ENCODE assay signal across 19 mouse cellular contexts in the genomic region with DNA sequence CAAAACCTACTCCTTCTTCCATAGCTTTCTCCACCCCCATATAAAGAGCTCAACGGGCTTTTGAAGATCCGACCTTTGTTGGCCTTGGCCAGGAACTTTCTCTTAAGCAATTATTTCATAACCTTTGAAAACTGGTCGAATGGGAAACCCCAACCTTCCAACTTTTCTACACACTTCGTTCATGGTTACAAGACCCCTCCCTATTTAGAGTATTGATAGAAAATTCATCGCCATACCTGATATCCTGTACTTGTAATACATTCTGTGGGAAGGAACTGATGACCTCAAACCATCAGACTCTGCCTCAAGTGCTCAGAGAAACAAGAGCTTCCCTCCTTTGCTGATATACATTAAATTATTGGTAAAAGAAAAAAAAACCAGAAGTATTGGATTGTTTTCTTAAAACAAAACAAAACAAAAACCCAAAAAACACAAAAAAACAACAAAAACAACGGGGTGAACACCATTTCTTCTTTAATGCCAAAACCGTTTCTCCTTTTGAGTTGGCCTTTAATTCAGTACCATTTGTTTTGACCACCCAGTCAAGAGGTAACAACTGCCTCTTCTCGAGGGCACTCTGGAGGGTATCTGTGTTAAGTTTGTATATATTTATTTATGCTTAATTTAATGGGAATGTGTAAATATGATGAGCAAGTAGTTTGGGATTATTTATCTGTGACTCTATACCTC. TPM values are rescaled to one million over a fixed set of nuclear protein-coding genes. Genes with fewer than 3 reads are reported as not detected.
"Had no signal": no experiment of that assay in that cellular context is flagged by ENCODE, and none has a peak within 500 bp of the region (broad histone marks: within the 10 kb centered on the region; RNA-seq: fewer than 3 reads in every experiment).

No protein-coding gene starts in this region.

- DNase-seq: lung, adult 18-20 months; lung, embryonic 14.5 days; lung, postnatal 10 days; lung, postnatal 4 days; retina, postnatal 1 day; right cerebral cortex, adult 18-20 months; right cerebral cortex, postnatal 25 days; right cerebral cortex, postnatal 4 days; spleen, adult 18-20 months; thymus, adult 18-20 months; thymus, postnatal 14 days; thymus, postnatal 36 days had no signal

- H3K4me3 ChIP-seq: midbrain, embryonic 12.5 days; myocyte; neural tube, embryonic 13.5 days; neural tube, embryonic 15.5 days had no signal

- H3K9me3 ChIP-seq: midbrain, embryonic 12.5 days; neural tube, embryonic 13.5 days; neural tube, embryonic 15.5 days had no signal

- H3K36me3 ChIP-seq: midbrain, embryonic 12.5 days; neural tube, embryonic 13.5 days; neural tube, embryonic 15.5 days had no signal

- H3K9ac ChIP-seq: liver, embryonic 14.5 days; lung, embryonic 14.5 days; midbrain, embryonic 12.5 days; neural tube, embryonic 13.5 days; neural tube, embryonic 15.5 days had no signal

- H3K27ac ChIP-seq: liver, embryonic 14.5 days; midbrain, embryonic 12.5 days; neural tube, embryonic 13.5 days; neural tube, embryonic 15.5 days had no signal

- H3K4me2 ChIP-seq: lung, embryonic 14.5 days; midbrain, embryonic 12.5 days; neural tube, embryonic 13.5 days; neural tube, embryonic 15.5 days had no signal

RNA-seq across cellular contexts. Expression of gene Tfap2b, which starts 29.2 kb away (rescaled TPM):
- polyA plus RNA-seq: liver, embryonic 16.5 days; myocyte; small intestine, adult 2 months had no signal
